ENCODE assay signal across 14 mouse cellular contexts in genomic region chr6:93229320-93229719, GRCm38 (mm10).
"Had no signal": no experiment of that assay in that cellular context is flagged by ENCODE, and none has a peak within 500 bp of the region (broad histone marks: within the 10 kb centered on the region; RNA-seq: fewer than 3 reads in every experiment).

No protein-coding gene starts in this region.

- H3K27me3 ChIP-seq: embryonic facial prominence, embryonic 12.5 days; embryonic facial prominence, embryonic 13.5 days; embryonic facial prominence, embryonic 15.5 days; forebrain, embryonic 12.5 days; forebrain, embryonic 13.5 days; forebrain, embryonic 15.5 days had no signal

- H3K4me2 ChIP-seq: embryonic facial prominence, embryonic 12.5 days; embryonic facial prominence, embryonic 13.5 days; embryonic facial prominence, embryonic 15.5 days; forebrain, embryonic 12.5 days; forebrain, embryonic 13.5 days; forebrain, embryonic 15.5 days had no signal

- ATAC-seq: forebrain, embryonic 13.5 days; forebrain, embryonic 14.5 days; forebrain, embryonic 15.5 days; forebrain, embryonic 16.5 days; forebrain, postnatal 0 days had no signal

- H3K4me3 ChIP-seq: embryonic facial prominence, embryonic 10.5 days; embryonic facial prominence, embryonic 12.5 days; embryonic facial prominence, embryonic 13.5 days; embryonic facial prominence, embryonic 15.5 days; erythroblast, embryonic 14.5 days; forebrain, embryonic 10.5 days; forebrain, embryonic 12.5 days; forebrain, embryonic 13.5 days; forebrain, embryonic 15.5 days; gastrocnemius, adult 2 months; heart, adult 2 months had no signal

- H3K36me3 ChIP-seq: embryonic facial prominence, embryonic 10.5 days; embryonic facial prominence, embryonic 12.5 days; embryonic facial prominence, embryonic 13.5 days; embryonic facial prominence, embryonic 15.5 days; forebrain, embryonic 10.5 days; forebrain, embryonic 12.5 days; forebrain, embryonic 15.5 days had no signal
